Mouse (Mus musculus): ENCODE data around the gene Fam160b1.

GRCm38 (mm10) chr19:57407947-57408346, 47.5 kb downstream of the Fam160b1 start:
- TF ChIP-seq CHD2 (IDR thresholded peaks at IDR 0.05; ENCODE audit: low read length) (no peak), CTCF (conservative IDR thresholded peaks at IDR 0.05 in 1 of 2, IDR thresholded peaks at IDR 0.05 in 1 of 2; ENCODE audit: low read depth in 2 of 2, low read length in 2 of 2) (no peak), TBP (conservative IDR thresholded peaks at IDR 0.05; ENCODE audit: low read depth, low read length) (no peak), EP300 (IDR thresholded peaks at IDR 0.05; ENCODE audit: low read length) (no peak), TCF12 (IDR thresholded peaks at IDR 0.05; ENCODE audit: low read depth, low read length) (no peak), ZNF384 (IDR thresholded peaks at IDR 0.05; ENCODE audit: low read depth, low read length) (no peak), GABPA (IDR thresholded peaks at IDR 0.05; ENCODE audit: insufficient replicate concordance, low read depth, low read length) (no peak), NRF1 (IDR thresholded peaks at IDR 0.05; ENCODE audit: low read depth, low read length) (no peak), ELF1 (IDR thresholded peaks at IDR 0.05; ENCODE audit: low read depth, low read length) (no peak)
